Mouse (Mus musculus): ENCODE results near the gene Slc8b1.

Gene Slc8b1

GRCm38 (mm10) chr5:120531631-120532030 is 20.7 kb downstream of the Slc8b1 start:
- no peak for DNase-seq

DNA sequence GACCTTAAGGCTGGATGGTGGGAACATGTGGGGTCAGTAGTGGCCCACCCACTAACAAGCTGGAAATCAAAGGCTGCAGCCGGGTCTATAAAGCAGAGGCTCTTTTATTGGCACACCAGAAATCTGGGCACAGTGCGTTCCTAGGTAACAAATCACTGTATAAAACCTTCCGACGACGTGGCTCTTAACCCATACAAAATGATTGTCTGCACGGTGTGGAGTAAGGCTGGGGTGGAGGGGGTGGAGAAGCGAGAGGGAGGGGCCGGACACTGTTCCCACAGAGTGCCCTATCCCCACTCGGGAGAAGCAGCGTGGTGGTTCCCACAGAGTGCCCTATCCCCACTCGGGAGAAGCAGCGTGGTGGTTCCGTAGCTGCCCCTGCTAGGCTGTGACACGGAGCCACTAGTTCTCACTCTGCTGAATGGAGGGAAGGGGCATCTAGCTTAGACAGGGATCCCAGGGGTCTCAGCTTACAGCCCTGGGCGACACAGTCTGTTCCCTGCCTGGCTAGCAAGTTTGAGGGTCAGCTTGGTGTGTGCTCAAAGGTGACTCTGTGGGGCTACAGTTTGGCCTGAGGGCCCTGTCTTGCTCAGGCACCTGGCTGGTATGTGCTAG is 23.2 kb downstream of the Slc8b1 start:
- DNase-seq: no peak

DNA sequence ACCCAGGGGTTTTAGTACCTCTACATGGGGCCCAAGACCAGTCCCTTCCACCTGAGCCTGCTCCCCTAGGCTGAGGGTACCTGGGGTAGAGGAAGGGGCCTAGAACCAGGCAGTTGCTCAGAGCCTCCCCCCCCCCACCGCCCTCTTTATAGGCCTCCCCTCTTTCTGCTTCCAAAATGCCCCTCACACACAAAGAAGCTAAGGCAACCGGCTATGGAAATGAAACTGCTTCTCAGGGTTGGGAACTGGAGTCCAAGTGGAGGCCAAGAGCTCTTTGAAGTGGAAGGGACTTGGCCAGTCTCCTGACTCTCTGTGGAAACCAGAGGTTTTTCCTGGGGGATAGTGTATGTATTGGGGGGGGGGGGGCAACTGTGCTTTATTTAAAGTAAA is 23.7 kb downstream of the Slc8b1 start:
- no peak for DNase-seq

DNA sequence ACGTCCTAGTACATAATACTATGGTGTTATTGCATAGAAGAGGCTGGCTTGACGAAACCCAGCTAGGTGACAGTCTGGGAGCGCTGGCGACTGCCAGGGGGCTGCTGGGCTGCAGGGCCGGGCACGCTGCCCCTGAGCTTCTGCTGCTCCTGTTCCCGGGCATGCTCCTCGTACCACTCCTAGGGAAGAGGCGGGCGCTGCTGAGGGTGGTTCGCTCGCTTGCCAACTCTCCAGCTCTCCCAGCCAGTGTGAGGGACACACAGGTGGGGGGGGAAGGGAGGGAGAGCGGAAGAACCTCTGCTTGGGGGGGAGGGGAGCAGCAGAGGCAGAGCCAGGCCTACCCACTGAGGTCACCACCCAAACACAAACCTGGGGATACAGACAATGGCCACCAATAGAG is 25.1 kb downstream of the Slc8b1 start:
- DNase-seq: peak; percentile 41

GRCm38 (mm10) chr5:120536632-120537031 is 25.7 kb downstream of the Slc8b1 start:
- DNase-seq: no peak

- DNase-seq: no peak
Measured at GRCm38 (mm10) chr5:120548236-120548850, 37.4 kb downstream of the Slc8b1 start.

GRCm38 (mm10) chr5:120550137-120550536 is 39.2 kb downstream of the Slc8b1 start:
- DNase-seq: no peak

DNA sequence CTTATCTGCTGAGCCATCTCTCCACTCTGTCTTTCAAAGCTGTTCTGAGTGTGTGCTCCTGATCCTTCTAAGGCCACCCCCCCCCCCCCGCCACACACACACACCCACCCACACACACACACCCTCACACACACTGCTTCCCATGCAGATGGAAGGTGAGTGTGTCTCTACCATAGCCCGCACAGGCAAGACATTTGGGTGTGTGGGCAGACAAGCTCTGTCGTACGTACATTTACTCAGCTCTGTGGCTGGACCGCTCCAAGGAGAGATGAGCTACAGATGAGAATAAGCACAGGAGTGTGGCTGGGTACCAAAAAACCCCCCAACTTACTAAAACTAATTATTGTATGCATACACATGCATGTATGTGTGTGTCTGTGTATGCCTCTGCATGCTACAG is 39.7 kb downstream of the Slc8b1 start:
- DNase-seq: no peak

GRCm38 (mm10) chr5:120555871-120556270 is 44.9 kb downstream of the Slc8b1 start:
- no peak for DNase-seq

GRCm38 (mm10) chr5:120558041-120558440 is 47.1 kb downstream of the Slc8b1 start:
- DNase-seq: no peak

DNA sequence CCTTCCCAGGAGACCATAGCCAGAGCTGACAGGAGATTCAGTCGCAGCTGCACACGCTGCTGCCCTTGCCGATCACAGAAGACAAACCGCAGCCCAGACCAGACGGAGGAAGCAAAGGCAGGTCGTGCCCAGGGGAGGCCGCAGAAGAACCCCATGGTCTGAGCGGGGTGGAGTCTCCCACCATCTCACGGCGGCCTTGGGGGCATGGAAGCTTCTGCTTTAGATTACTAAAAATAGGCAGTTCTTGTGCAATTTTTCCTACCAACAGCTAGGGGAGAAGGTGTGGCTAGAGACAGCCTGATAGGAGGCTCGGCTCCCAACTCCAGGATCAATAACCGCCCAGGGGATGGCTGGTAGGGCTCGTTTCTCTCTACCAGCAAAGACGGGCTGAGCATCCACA is 47.8 kb downstream of the Slc8b1 start:
- peak; percentile 38 for DNase-seq

- DNase-seq: no peak
Measured at GRCm38 (mm10) chr5:120560129-120560615, 49.2 kb downstream of the Slc8b1 start.

GRCm38 (mm10) chr5:120560616-120561311 is 49.8 kb downstream of the Slc8b1 start:
- peak; percentile 34 for DNase-seq

- no peak for DNase-seq
Measured at GRCm38 (mm10) chr5:120562956-120563913, 52.3 kb downstream of the Slc8b1 start.

DNA sequence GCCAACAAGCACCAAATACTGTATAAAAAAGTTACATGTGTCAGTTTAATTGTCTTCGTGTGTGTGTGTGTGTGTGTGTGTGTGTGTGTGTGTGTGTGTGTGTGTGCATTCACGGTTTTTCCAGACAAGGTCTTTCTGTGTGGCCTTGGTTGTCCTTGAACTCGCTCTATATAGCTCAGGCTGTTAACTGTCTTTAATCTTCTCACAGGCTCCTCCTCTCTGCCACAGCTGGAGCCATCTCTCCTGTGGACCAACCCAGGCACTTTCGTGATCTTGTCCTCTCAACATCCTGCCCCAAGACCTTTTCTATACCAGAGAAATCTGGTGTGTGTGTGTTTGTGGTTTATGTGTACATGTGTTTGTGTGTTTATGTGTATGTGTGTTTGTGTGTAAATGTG is 52.9 kb downstream of the Slc8b1 start:
- no peak for DNase-seq

- no peak for DNase-seq
Measured at GRCm38 (mm10) chr5:120565171-120565905, 54.4 kb downstream of the Slc8b1 start.

DNA sequence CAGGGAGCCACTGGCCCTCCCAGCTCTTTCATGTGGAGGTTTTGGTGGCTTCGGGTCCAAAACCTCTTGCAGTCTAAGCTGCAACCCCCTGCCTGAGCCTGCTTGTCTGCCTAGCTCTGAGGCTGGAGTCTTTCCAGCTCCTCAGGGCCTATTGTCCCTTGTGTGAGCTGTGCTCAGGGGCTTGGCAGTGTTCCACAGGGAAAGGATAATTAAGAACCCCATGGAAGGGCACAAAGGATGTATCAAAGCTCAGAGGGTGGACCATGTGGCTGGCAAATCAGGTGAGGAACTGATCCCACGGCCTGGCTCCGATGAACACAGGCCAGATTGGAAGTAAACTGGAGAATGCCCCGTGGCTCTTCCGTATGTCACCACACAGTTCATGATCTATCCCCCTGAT is 55.1 kb downstream of the Slc8b1 start:
- DNase-seq: no peak

DNA sequence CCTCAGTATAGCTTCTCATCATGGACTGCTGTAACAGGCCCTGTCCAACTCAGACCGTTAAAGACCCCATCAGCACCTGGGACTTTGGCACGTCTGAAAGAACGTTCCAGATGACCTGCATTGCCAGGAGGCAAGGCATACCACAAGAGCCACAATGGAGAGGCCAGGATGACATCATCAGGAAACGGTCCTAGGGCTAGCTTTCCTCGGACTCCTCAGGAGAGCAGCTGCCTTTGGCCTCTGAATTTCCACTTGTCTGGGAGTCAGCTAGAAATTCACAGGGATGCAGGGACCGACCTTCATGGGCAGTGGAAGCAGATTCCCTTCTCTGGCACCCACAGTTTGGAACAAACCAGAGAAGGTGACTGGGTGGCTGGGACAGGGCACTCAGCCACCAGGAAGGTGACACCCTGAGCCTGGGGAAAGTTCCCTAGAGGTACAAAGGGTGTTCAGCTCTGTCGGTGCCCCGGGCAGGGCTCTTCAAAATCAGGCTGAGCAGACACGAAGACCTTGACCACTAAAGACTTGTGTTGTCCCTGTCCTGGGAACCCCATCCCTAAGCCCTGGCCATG is 55.8 kb downstream of the Slc8b1 start:
- DNase-seq: no peak

DNA sequence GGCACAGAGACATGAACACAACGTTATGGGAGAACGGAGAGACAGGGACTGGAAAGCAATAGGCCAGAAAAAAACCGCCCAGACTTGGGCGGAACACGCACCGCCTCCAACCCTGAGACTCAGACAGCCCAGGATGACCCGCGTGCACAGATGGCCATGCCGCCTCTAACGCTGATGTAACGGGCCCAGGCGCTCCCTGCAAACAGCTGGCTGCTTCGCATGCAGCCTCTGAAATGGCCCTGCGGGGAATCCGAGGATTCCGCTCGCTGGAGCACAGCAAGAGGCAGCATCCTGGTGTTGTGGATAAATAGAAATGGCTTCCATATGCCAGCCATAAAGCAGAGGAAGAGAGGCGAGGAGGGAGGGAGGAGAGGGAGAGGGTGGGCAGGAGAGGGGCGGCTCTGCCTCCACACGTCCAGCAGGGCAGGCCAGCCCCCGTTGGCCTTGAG is 56.3 kb downstream of the Slc8b1 start:
- DNase-seq: peak; percentile 53

DNA sequence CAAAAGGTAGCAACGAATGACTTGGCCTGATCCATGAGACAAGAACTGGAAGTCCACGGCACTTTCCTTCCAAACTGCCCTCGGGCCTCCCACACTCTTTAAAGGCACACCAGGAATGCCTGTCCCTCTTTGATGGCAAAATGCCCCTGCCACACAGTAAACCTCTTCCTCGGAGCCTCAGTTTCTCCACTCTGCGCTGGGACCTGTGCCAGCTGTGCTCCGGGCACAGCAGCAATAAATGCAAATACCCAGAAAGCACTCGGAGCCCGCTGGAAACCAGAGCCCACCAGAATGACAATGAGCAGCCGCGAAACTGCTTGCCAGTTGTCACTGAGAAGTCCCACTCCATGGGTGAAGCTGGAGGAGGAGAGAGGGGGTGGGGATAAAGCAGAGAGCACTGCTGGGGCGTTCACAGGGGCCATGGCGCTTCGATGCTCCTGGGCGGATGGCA is 56.8 kb downstream of the Slc8b1 start:
- DNase-seq: no peak

DNA sequence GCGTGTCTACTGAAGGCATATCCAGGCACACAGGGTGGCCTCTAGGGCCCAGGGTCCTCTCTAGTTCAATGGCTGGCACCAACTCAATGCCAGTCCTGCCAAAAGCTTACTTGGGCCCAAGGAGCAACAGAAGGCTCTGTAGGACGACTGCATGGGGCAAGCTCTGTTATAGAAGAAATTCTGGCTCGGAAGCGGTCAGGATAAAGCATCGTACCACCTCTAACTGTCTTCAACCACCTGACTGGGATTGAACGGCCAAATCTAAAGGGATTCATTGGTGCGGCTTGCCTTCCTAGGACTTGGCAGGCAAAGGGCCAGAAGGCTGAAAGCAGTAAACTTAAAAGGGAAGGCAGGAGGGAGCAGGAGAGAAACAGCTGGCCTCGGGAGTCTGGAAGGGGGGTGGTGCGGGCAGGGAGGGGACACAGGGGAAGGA is 57.4 kb downstream of the Slc8b1 start:
- DNase-seq: no peak

- no peak for DNase-seq
Measured at GRCm38 (mm10) chr5:120568964-120569363, 58.0 kb downstream of the Slc8b1 start.

Measured in right cerebral cortex, postnatal 14 days (tissue).